Mouse (Mus musculus): ENCODE measurements around the gene Sp100. TPM values are rescaled to one million over a fixed set of nuclear protein-coding genes. Genes with fewer than 3 reads are reported as not detected.
"Not testable (repeated sequence)": the region's sequence is repeated elsewhere in the genome, so short reads cannot be mapped to it uniquely, and the experiment has no call there.

Sp100 gene
- polyA plus RNA-seq, 1 experiment: 0.14 TPM

DNA sequence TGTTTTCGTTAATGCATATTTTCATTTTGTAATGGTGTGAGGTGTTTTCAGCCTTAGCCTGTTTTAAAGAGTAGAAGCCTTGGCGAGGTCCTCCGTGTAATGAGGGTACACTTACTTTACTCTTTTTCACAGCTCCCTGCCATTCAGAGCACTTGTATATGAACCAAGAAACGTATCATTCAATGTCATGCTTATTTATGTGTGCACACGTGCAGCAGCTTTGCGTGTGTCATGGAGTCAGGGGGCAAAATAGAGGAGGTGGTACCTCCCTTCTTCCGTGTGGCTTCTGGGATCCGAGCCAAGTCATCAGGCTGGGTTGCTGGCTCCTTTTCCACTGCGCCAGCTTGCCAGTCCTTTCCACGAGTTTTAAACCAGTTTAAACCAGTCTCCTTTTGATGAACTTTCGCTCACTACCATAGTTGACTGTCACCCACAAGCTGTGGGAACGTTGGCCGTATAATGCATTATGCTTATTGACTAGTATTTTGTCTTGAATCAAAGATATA is 2.0 kb downstream of the Sp100 start:
- H3K4me2 ChIP-seq (ENCODE audit: low read depth); H3K36me3 ChIP-seq (ENCODE audit: control insufficient read depth, insufficient read depth); H3K4me3 ChIP-seq; H3K79me2 ChIP-seq (ENCODE audit: control insufficient read depth, insufficient read depth); H3ac ChIP-seq (ENCODE audit: control insufficient read depth, insufficient read length); H3K27me3 ChIP-seq (ENCODE audit: control insufficient read depth, insufficient read depth, insufficient read length): not testable (repeated sequence)

DNA sequence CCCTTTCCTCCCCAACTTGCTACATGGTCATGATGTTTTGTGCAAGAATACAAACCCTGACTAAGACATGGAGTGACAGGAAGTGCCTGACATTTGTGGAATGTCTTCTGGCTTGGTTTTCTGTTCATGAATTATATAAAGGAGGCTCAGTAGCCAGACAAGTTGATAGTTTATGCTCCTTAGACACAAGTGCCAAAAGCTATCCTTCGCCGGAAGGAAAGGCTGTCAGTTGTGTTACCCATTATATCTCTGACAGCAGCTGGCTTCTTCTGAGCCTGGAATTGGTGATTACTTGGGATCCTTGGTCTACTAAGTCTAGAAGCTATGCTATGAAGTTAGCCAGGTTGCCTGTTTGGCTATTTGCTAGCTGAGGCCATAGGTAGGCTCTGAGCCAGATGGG is 7.4 kb downstream of the Sp100 start:
- not testable (repeated sequence) for H3ac ChIP-seq (ENCODE audit: control insufficient read depth, insufficient read length); H3K36me3 ChIP-seq (ENCODE audit: control insufficient read depth, insufficient read depth); H3K79me2 ChIP-seq (ENCODE audit: control insufficient read depth, insufficient read depth); H3K4me3 ChIP-seq; H3K27me3 ChIP-seq (ENCODE audit: control insufficient read depth, insufficient read depth, insufficient read length); H3K4me2 ChIP-seq (ENCODE audit: low read depth)

GRCm38 (mm10) chr1:85664266-85664665 is 14.5 kb downstream of the Sp100 start:
- TF ChIP-seq E2F4 (IDR thresholded peaks at IDR 0.05; ENCODE audit: insufficient read depth): no peak
- TF ChIP-seq CEBPB (IDR thresholded peaks at IDR 0.05; ENCODE audit: insufficient read depth, poor library complexity, severe bottlenecking): no peak
- no peak for TF ChIP-seq MYOD1 (IDR thresholded peaks at IDR 0.05; ENCODE audit: control insufficient read depth in 1 of 3, insufficient read length in 2 of 3, low read depth in 2 of 3)
- TF ChIP-seq TCF3 (IDR thresholded peaks at IDR 0.05; ENCODE audit: insufficient read length, low read depth): no peak
- TF ChIP-seq MAX (IDR thresholded peaks at IDR 0.05; ENCODE audit: low read depth): no peak
- TF ChIP-seq POLR2AphosphoS2 (IDR thresholded peaks at IDR 0.05; ENCODE audit: insufficient read length, low read depth): no peak
- no peak for TF ChIP-seq POLR2A (IDR thresholded peaks at IDR 0.05; ENCODE audit: insufficient read length, low read depth)
- no peak for TF ChIP-seq TCF12 (IDR thresholded peaks at IDR 0.05; ENCODE audit: insufficient read depth, poor library complexity, severe bottlenecking)
- no peak for TF ChIP-seq USF1 (IDR thresholded peaks at IDR 0.05; ENCODE audit: low read depth)
- TF ChIP-seq MYOG (IDR thresholded peaks at IDR 0.05; ENCODE audit: control insufficient read depth in 1 of 3, insufficient read depth in 1 of 3, insufficient read length in 2 of 3, low read depth in 2 of 3): no peak
- TF ChIP-seq REST (IDR thresholded peaks at IDR 0.05; ENCODE audit: insufficient read depth, insufficient read length): no peak
- no peak for TF ChIP-seq SRF (IDR thresholded peaks at IDR 0.05; ENCODE audit: control insufficient read depth, insufficient read length, low read depth)

GRCm38 (mm10) chr1:85680226-85680625 is 30.4 kb downstream of the Sp100 start:
- H3K27me3 ChIP-seq (ENCODE audit: control insufficient read depth, insufficient read depth, insufficient read length): no peaks in the 10 kb centered on the region
- H3K4me3 ChIP-seq: no peak overlapping the region
- no peak overlapping the region for H3K4me2 ChIP-seq (ENCODE audit: low read depth)
- H3K79me2 ChIP-seq (ENCODE audit: control insufficient read depth, insufficient read depth): no peaks in the 10 kb centered on the region
- no peak overlapping the region for H3ac ChIP-seq (ENCODE audit: control insufficient read depth, insufficient read length)
- H3K36me3 ChIP-seq (ENCODE audit: control insufficient read depth, insufficient read depth): no peaks in the 10 kb centered on the region
- TF ChIP-seq POLR2A (IDR thresholded peaks at IDR 0.05; ENCODE audit: insufficient read length, low read depth): no peak
- no peak for TF ChIP-seq POLR2AphosphoS2 (IDR thresholded peaks at IDR 0.05; ENCODE audit: insufficient read length, low read depth)
- TF ChIP-seq TCF3 (IDR thresholded peaks at IDR 0.05; ENCODE audit: insufficient read length, low read depth): no peak
- TF ChIP-seq REST (IDR thresholded peaks at IDR 0.05; ENCODE audit: insufficient read depth, insufficient read length): no peak
- TF ChIP-seq CEBPB (IDR thresholded peaks at IDR 0.05; ENCODE audit: insufficient read depth, poor library complexity, severe bottlenecking): no peak
- no peak for TF ChIP-seq MYOD1 (IDR thresholded peaks at IDR 0.05; ENCODE audit: control insufficient read depth in 1 of 3, insufficient read length in 2 of 3, low read depth in 2 of 3)
- TF ChIP-seq SRF (IDR thresholded peaks at IDR 0.05; ENCODE audit: control insufficient read depth, insufficient read length, low read depth): no peak
- no peak for TF ChIP-seq MYOG (IDR thresholded peaks at IDR 0.05; ENCODE audit: control insufficient read depth in 1 of 3, insufficient read depth in 1 of 3, insufficient read length in 2 of 3, low read depth in 2 of 3)
- TF ChIP-seq USF1 (IDR thresholded peaks at IDR 0.05; ENCODE audit: low read depth): no peak
- no peak for TF ChIP-seq E2F4 (IDR thresholded peaks at IDR 0.05; ENCODE audit: insufficient read depth)
- no peak for TF ChIP-seq MAX (IDR thresholded peaks at IDR 0.05; ENCODE audit: low read depth)

More at GRCm38 (mm10) chr1:85664266-85664665, 14.5 kb downstream of the Sp100 start:
- no peak overlapping the region for H3ac ChIP-seq (ENCODE audit: control insufficient read depth, insufficient read length)
- H3K4me3 ChIP-seq: no peak overlapping the region
- no peaks in the 10 kb centered on the region for H3K27me3 ChIP-seq (ENCODE audit: control insufficient read depth, insufficient read depth, insufficient read length)
- H3K36me3 ChIP-seq (ENCODE audit: control insufficient read depth, insufficient read depth): no peaks in the 10 kb centered on the region
- no peaks in the 10 kb centered on the region for H3K79me2 ChIP-seq (ENCODE audit: control insufficient read depth, insufficient read depth)
- H3K4me2 ChIP-seq (ENCODE audit: low read depth): no peak overlapping the region

- H3K36me3 ChIP-seq (ENCODE audit: control insufficient read depth, insufficient read depth): no peaks in the 10 kb centered on the region
- H3K4me2 ChIP-seq (ENCODE audit: low read depth): no peak overlapping the region
- H3K27me3 ChIP-seq (ENCODE audit: control insufficient read depth, insufficient read depth, insufficient read length): no peaks in the 10 kb centered on the region
- TF ChIP-seq USF1 (IDR thresholded peaks at IDR 0.05; ENCODE audit: low read depth): no peak
- TF ChIP-seq POLR2AphosphoS2 (IDR thresholded peaks at IDR 0.05; ENCODE audit: insufficient read length, low read depth): no peak
- no peak for TF ChIP-seq MYOD1 (IDR thresholded peaks at IDR 0.05; ENCODE audit: control insufficient read depth in 1 of 3, insufficient read length in 2 of 3, low read depth in 2 of 3)
- TF ChIP-seq POLR2A (IDR thresholded peaks at IDR 0.05; ENCODE audit: insufficient read length, low read depth): no peak
- no peak for TF ChIP-seq TCF12 (IDR thresholded peaks at IDR 0.05; ENCODE audit: insufficient read depth, poor library complexity, severe bottlenecking)
- TF ChIP-seq TCF3 (IDR thresholded peaks at IDR 0.05; ENCODE audit: insufficient read length, low read depth): no peak
- no peak for TF ChIP-seq MAX (IDR thresholded peaks at IDR 0.05; ENCODE audit: low read depth)
- H3K4me3 ChIP-seq: no peak overlapping the region
- no peaks in the 10 kb centered on the region for H3K79me2 ChIP-seq (ENCODE audit: control insufficient read depth, insufficient read depth)
- no peak overlapping the region for H3ac ChIP-seq (ENCODE audit: control insufficient read depth, insufficient read length)
Observed at GRCm38 (mm10) chr1:85686666-85687065, 36.9 kb downstream of the Sp100 start.
